Mouse (Mus musculus) layer of hippocampus, postnatal 25 days (tissue): ENCODE data around the gene Cnnm2. TPM values are rescaled to one million over a fixed set of nuclear protein-coding genes. Genes with fewer than 3 reads are reported as not detected.

Experiments used
- DNase-seq, 2 experiments: peaks; one replicate each; pipeline ENCODE4 v3.0.0; 2022; ENCODE audit warnings: mixed read lengths in 2 of 2, low spot score in 1 of 2; ENCODE audit errors: extremely low spot score in 1 of 2
- total RNA-seq, 2 experiments: library from RNA; stranded (reverse); gene quantifications; 2 replicates each; pipeline ENCODE4 v1.2.3; 2021

The Cnnm2 gene
- total RNA-seq, 2 experiments from 2014 or later = 36.5 TPM

DNA sequence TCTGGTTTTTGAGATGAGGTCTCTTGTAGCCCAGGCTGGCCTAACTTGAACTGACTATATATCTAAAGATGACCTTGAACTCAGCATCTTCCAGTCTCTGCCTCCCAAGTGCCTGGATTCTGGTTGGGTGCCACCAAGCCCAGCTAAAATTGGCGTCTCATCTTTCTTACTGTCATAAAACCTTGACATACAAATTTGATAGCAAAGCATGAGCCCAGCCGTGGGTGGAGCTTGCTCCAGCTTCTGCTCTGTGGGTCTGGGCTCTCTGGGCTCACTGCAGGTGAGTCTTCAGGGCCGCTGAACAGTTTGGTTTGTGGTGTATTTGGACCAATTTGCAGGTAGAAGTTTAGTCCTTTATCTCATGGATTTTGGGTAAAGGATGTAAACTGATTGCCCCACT, 112.5 kb downstream of the Cnnm2 start:
- no peak for DNase-seq

DNA sequence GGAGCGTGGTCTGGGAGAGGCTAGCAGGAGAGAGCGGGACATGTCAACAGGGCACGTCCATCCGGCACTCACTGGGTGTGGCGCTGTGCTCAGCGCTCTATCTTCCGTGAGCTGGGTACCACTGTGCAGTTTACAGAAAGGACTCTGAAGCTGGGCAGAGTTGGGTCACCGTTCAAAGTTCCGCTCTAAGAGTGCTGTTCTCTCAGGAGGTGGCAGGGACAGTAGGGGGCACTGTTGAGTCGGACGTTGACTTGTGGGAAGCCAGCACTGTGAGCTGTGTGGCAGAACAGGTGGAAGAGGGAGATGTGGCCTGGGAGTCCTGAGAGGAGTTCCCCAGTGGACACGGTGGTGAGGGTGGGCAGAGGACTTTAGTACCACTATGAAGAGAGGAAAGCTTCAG, 114.4 kb downstream of the Cnnm2 start:
- DNase-seq = peak; percentile 82 to 98

GRCm38 (mm10) chr19:46877886-46878285, 116.5 kb downstream of the Cnnm2 start:
- no peak for DNase-seq

DNA sequence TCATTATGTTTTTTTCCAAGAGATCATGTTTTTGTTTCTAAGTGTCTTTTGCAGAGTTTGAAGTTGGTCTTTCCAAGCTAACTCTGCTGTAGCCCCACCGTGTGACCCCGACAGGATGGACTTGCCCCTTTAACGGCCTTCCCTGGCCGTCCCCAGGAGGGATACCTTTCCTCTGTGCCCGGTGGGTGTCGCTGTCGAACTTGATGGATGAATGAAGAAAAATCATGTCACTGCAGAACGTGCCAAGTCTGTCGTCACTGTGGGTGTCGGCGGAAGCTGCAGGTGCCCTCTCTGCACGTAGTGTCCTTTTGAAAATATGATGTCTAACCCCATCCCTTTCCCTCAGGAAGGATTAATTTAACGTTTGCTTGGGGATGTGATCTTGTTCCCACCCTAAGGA, 117.0 kb downstream of the Cnnm2 start:
- peak; percentile 49 to 78 for DNase-seq

DNA sequence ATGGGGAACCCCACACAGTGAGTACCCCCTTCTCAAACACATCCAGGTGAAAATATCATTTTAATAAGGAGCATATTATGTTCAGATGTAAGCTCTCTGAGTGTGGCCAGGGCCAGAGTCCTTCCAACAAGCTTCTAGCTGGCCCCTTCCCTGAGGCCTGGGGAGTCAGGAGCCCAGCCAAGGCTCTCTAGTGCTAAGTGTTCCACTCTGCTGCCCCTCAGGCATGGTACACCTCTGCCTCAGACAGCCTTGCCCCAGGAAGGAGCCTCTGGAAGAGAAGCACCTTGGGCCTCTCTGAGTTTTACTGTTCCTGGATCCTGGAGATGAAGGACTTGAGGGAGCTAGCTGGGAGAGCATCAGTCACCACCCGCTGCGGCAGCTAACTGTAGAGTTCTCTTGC, 118.5 kb downstream of the Cnnm2 start:
- no peak for DNase-seq

GRCm38 (mm10) chr19:46885365-46885764, 124.0 kb downstream of the Cnnm2 start:
- no peak for DNase-seq

GRCm38 (mm10) chr19:46886826-46887225, 125.4 kb downstream of the Cnnm2 start:
- DNase-seq = no peak

DNA sequence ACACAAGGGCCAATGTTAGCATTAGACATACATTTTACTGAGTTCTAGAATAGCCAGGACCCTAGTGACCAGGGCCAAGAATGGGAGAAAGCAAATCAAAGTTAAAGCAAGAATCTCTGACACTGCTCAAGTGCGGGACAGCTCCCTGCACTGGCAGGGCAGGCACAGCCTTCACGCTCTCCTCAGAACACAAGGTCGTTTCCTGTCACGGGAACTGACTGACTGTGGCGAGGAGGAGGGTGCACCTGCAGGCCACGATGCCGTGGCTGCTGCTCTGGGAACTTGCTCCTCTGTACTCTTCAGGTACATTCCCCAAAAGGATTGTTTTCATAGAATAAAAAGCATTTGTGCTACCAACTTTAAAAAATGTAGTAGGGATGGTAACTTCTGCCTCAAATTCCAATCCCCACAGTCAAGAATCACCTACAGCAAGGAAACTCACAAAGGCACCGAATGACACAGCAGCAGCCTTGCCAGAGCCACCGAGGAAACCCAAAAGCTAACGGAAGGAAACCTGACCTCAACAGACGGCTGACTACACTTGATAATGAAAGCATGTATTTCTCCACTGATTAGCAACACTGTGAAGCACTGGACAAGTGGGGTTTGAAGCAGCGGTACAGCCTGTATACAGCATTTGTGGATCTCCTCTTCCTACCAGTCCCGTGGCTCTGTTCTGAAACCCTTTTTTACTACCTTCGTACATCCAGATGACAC, 126.6 kb downstream of the Cnnm2 start:
- no peak for DNase-seq

DNA sequence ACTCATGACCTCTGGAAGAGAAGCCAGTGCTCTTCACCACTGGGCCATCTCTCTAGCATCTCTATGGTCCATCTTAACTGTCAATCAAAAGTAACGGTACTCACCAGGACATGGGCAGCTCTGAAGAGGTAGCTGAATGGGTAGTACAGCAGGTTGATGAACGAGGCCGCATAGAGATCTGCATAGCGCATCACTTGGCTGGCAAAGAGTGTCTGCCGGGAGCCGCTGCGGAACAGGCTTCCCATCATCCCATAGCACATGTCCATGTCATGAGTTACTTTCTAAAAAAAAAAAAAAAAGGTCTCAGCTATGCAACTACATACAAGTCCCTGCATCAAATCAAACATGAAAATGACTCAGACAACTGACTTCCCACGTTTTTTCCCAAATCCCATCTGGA, 128.3 kb downstream of the Cnnm2 start:
- no peak for DNase-seq

DNA sequence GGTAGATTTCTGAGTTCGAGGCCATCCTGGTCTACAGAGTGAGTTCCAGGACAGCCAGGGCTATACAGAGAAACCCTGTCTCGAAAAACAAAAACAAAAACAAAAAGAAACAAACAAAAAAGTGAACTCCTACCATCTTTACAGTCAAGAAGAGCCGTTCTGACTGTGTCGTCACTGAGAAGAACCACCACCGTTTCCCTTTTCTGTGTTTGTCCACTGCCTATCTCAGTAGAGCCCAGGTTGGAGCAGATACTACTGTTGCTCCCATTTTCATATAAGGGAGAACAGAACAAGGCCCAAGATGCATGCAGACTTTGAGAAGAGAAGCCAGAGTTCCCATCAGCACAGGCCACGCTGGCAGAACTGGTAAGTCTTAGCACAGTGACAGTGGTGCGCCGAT, 129.3 kb downstream of the Cnnm2 start:
- DNase-seq = no peak

DNA sequence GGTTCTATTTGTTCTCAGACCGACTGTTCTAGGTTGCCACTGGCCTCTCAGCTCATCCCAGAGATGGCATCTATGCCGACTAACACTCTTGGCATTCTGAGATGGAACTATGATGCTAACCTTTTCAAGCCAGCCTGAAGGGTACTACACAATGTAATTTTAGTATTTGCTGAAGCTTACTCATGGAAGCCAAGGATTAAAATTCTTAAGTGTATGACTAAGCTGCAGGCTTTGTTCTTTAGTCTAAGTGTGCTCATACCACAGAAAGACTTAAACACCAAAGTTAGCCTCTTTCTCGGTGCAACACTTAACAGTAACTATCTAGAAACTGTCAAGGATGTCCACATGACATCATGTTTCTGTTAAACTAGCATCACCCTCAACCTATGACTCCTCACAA, 131.5 kb downstream of the Cnnm2 start:
- DNase-seq = no peak

- DNase-seq = no peak
Measured at GRCm38 (mm10) chr19:46893484-46893883, 132.1 kb downstream of the Cnnm2 start.

GRCm38 (mm10) chr19:46897135-46897534, 135.7 kb downstream of the Cnnm2 start:
- DNase-seq = no peak

DNA sequence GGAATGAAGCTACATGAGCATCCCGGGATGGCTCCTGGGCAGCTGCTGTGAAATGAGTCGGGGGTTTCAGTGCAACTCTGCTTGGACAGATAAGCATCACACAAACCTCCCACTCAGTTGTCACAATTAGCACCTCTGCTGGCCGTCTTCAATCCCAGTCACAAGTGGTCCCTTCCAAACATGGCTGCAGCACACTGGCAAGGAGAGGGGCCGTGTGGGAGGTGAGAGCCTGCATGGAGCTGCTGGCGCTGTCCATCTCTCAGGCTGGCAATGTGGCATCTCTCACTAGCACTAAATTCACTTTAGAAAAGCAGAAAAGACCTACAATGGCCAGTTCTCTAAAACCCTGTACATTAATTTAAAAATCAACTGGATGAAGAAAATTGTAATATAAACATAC, 136.8 kb downstream of the Cnnm2 start:
- no peak for DNase-seq

DNA sequence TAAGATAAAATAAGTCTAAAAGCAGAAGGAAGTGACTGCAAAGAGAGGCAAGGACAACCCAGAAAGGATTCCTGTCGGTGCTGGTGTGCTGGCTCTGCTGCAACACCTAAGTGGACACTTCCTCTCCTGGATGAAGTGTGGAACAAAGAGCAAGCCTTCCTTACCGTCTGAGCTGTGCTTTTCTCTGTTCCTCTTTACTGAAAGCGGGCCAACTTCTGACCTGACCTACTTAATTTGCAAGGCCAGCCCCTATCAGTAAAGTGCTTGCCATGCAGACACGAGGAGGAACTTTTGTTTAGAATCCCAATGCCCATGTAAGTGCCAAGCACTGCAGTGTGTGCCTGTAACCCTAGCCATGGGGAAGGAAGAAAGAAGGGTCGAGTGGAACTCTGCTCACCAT, 137.9 kb downstream of the Cnnm2 start:
- DNase-seq = no peak

DNA sequence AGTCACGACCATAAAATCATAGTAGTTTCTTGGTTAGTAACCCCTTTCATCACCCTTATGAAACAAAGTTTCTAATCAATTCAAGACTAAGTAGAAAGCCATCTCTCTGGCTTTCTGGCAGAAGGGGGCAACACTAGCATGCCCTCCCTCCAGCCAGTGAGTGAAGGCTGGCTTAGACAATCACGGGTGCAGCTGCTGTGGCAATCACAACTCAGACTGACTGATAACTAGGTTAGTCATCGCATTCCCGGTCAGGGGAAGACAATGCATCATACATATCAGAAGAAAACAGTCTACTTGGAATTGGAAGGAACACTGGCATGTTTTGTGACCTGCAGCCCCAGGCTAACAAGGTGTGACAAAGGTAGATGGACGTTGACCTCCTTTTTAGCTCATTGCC, 138.5 kb downstream of the Cnnm2 start:
- DNase-seq = no peak

DNA sequence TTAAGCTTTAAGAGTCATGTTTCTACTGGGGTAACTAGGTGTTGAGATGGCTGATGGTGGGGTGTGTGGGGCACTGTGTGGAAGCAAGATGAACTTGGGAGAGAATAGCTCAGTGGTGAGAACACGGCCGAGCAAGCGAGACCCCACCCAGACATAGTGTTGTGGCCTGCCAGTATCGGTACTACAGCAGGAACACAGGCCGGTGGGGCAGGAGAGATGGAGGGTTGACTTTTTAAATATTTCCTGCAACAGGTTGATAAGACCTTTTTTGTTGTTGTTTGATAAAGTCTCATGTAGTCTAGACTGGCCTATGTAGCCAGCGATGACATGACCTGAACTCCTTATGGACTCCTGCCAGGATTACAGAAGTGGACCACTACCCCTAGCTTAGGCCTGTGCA, 139.4 kb downstream of the Cnnm2 start:
- DNase-seq = no peak

GRCm38 (mm10) chr19:46901323-46901722, 139.9 kb downstream of the Cnnm2 start:
- DNase-seq = no peak

GRCm38 (mm10) chr19:46903379-46903778, 142.0 kb downstream of the Cnnm2 start:
- no peak for DNase-seq

- DNase-seq = no peak
Measured at GRCm38 (mm10) chr19:46904907-46905306, 143.5 kb downstream of the Cnnm2 start.

- no peak for DNase-seq
Measured at GRCm38 (mm10) chr19:46905383-46905782, 144.0 kb downstream of the Cnnm2 start.

GRCm38 (mm10) chr19:46905971-46906370, 144.6 kb downstream of the Cnnm2 start:
- DNase-seq = no peak

GRCm38 (mm10) chr19:46908207-46908606, 146.8 kb downstream of the Cnnm2 start:
- DNase-seq = no peak
